Mouse (Mus musculus) lung, embryonic 15.5 days (tissue): Measurements from ENCODE around the gene Bphl. TPM values are rescaled to one million over a fixed set of nuclear protein-coding genes. Genes with fewer than 3 reads are reported as not detected.

Source experiments
- ATAC-seq: fragments of 200-750 bp; cut with Nextera tagmentation; 2 replicates; pipeline ENCODE4 v1.8.0; 2017; ENCODE audit warnings: moderate number of reproducible peaks, borderline replicate concordance; ENCODE audit not compliant: low FRiP score, low TSS enrichment; ENCODE audit errors: extremely low read depth
- H3K27ac ChIP-seq: fragments of 300-500 bp; sonication (generic); 2 replicates; pipeline ENCODE4 v1.5.1; 2015; ENCODE audit warnings: moderate library complexity, mild to moderate bottlenecking, inconsistent platforms
- H3K27me3 ChIP-seq: fragments of 300-500 bp; sonication (generic); 2 replicates; pipeline ENCODE4 v1.6.1; 2015; ENCODE audit warnings: inconsistent platforms
- H3K36me3 ChIP-seq: fragments of 300-500 bp; sonication (generic); 2 replicates; pipeline ENCODE4 v1.6.1; 2015; ENCODE audit warnings: inconsistent platforms
- H3K4me1 ChIP-seq: fragments of 300-500 bp; sonication (generic); 2 replicates; pipeline ENCODE4 v1.6.1; 2015; ENCODE audit warnings: inconsistent platforms
- H3K4me2 ChIP-seq: fragments of 300-500 bp; sonication (generic); 2 replicates; pipeline ENCODE4 v1.6.1; 2015; ENCODE audit warnings: inconsistent platforms, mild to moderate bottlenecking, moderate library complexity
- H3K4me3 ChIP-seq: fragments of 300-500 bp; sonication (generic); 2 replicates; pipeline ENCODE4 v1.5.1; 2015; ENCODE audit warnings: mild to moderate bottlenecking, inconsistent platforms
- H3K9ac ChIP-seq: fragments of 300-500 bp; sonication (generic); 2 replicates; pipeline ENCODE4 v1.6.1; 2015; ENCODE audit warnings: inconsistent platforms
- H3K9me3 ChIP-seq: fragments of 300-500 bp; sonication (generic); 2 replicates; pipeline ENCODE4 v1.6.1; 2016; ENCODE audit warnings: inconsistent platforms
- WGBS: fragments of 180-500 bp; shearing (Covaris S2); methylation state at CpG from one replicate; pipeline ENCODE4 v1.1.7; 2015; 5-methylcytosine and 5-hydroxymethylcytosine counted together
- polyA plus RNA-seq: library from polyadenylated mRNA; unstranded; fragments of >200 nt; fragmentation: Nextera tagmentation; extraction: Ambion mirVana; gene quantifications from 2 replicates; pipeline ENCODE4 v1.2.1, GENCODE M21; 2015

The Bphl gene
- polyA plus RNA-seq, 1 experiment from 2014 or later, result 59.0 TPM

DNA sequence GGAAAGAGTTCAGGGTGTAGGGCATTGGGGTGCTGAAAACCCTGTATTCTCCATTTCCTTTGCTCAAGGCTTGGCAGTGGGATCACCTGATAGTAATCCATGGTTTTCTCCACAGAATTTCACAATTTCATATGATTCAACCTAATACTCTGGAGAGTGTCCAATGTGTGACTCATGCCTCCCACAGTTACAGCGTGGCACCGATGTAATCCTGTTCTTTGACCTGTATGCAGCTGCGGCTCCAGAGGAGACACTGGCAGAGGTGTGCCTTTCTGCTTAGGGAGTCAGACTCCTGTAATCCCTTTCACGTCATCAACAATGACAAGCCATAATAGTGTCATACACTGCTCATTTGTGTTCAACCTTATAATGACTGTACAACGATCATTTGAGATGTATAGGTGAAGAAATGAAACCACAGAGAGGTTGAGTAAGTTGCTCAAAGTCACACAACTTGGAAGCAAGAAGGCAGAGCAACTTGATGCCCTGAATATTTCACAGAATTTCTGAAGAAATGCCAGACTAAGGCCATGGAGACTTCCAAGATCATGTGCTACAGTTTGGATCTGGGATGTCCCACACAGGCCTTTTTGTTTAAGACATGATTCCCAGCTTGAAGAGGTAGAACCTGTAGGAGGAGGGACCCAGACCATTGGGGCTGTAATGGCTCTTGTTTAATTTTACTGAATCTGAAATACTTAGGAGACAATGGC is 75.1 kb downstream of the Bphl start:
- Histone ChIP-seq H3K4me3 (no peak overlapping the region), H3K27me3 (no peaks in the 10 kb centered on the region), H3K9ac (no peak overlapping the region), H3K36me3 (no peaks in the 10 kb centered on the region), H3K4me1 (no peaks in the 10 kb centered on the region), H3K4me2 (no peak overlapping the region), H3K27ac (no peak overlapping the region), H3K9me3 (no peaks in the 10 kb centered on the region)
- ATAC-seq, result no peak
- WGBS, result 78% methylated on average over 5 of the region's 5 CpGs

DNA sequence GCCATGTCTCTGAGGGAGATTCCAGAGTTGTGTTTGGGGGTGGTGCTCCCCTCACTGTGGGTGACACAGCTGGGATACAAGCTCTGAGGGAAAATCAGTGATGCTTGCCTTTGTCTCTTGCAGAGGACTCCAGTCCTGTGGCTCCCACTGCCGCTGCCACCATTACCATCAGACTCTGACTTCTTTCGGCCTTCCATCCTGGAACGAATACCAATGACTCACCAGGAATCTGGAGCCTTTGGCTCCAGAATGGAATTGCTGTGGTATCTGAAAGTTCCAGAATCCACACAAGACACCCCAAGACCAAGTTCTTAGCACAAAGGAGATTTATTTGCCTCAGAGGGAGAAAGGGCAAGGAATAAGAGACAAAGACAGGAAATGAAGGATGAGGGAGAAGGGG is 75.7 kb downstream of the Bphl start:
- Histone ChIP-seq H3K36me3 (no peaks in the 10 kb centered on the region), H3K27me3 (no peaks in the 10 kb centered on the region), H3K9me3 (no peaks in the 10 kb centered on the region), H3K4me3 (no peak overlapping the region), H3K27ac (no peak overlapping the region), H3K4me1 (no peaks in the 10 kb centered on the region), H3K9ac (no peak overlapping the region), H3K4me2 (no peak overlapping the region)
- no peak for ATAC-seq
- 90% methylated on average over 3 of the region's 3 CpGs for WGBS

DNA sequence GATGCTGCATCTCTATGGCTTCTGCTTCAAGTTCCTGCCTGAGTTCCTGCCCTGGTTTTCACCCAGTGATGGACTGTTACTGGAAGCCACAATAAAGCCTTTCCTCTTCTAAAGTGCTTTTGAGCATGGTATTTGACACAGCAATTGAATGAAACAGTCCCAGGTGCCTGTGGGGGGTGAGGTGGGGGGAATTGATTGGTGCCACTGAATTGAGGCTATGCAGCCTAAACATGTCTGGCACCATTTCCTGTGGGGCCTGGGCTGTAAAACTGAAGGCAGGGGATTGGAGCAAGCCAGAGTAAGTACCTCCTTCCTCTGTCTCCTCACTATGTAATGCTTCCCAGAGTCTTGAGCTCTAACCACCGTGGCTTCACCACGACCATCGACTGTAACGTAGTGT is 77.3 kb downstream of the Bphl start:
- H3K4me1 ChIP-seq, result no peaks in the 10 kb centered on the region
- no peaks in the 10 kb centered on the region for H3K9me3 ChIP-seq
- no peaks in the 10 kb centered on the region for H3K36me3 ChIP-seq
- no peak overlapping the region for H3K9ac ChIP-seq
- H3K4me2 ChIP-seq, result no peak overlapping the region
- no peak overlapping the region for H3K27ac ChIP-seq
- no peaks in the 10 kb centered on the region for H3K27me3 ChIP-seq
- ATAC-seq, result no peak
- H3K4me3 ChIP-seq, result no peak overlapping the region
- WGBS, result 81% methylated on average over 4 of the region's 4 CpGs

DNA sequence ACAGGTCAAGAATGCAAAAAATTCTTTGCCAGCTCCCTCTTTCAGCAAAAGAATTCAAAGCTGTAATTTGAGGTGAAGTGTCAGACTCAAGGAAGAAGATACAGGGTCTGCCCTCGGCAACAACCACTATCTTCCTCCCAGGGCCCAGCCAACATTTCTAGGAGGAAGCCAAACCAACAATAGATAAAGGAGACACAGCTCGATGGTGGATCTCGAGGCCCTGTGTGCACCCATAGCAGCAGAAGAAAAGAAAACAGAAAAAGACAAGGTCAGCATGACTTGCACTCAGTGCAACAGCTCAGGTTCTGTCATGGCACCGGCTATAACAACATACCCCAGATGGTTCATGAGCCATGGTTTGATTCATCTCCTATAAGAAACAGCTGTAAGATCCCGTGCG is 79.1 kb downstream of the Bphl start:
- H3K27ac ChIP-seq, result no peak overlapping the region
- no peak for ATAC-seq
- 69% methylated on average over 6 of the region's 6 CpGs for WGBS

DNA sequence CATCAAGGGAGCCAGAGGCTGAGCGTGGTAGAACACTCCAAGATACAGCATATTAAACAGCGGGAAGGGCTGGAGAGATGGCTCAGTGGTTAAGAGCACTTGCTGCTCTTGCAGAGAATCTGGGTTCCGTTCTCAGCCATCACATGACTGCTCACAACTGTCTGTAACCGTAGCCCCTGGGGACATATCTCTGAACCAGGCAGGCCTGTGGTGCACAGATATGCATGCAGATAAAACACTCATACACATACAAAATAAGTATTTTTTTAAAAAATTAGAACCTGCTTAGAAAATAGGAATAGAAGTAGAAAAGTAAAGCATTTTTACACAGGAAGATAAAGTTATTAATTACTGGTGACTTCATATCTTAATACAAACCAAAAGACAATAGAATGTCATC is 81.4 kb downstream of the Bphl start:
- H3K27ac ChIP-seq, result no peak overlapping the region
- no peaks in the 10 kb centered on the region for H3K27me3 ChIP-seq
- H3K4me2 ChIP-seq, result no peak overlapping the region
- no peak overlapping the region for H3K9ac ChIP-seq
- no peak overlapping the region for H3K4me3 ChIP-seq
- no peak for ATAC-seq
- H3K9me3 ChIP-seq, result no peaks in the 10 kb centered on the region
- 62% methylated on average over 4 of the region's 4 CpGs for WGBS
- no peaks in the 10 kb centered on the region for H3K4me1 ChIP-seq
- no peaks in the 10 kb centered on the region for H3K36me3 ChIP-seq

More for the DNA sequence above, 79.1 kb downstream of the Bphl start:
- H3K4me3 ChIP-seq, result no peak overlapping the region
- H3K27me3 ChIP-seq, result no peaks in the 10 kb centered on the region
- no peak overlapping the region for H3K4me2 ChIP-seq
- no peaks in the 10 kb centered on the region for H3K4me1 ChIP-seq
- no peaks in the 10 kb centered on the region for H3K36me3 ChIP-seq
- no peak overlapping the region for H3K9ac ChIP-seq
- no peaks in the 10 kb centered on the region for H3K9me3 ChIP-seq

DNA sequence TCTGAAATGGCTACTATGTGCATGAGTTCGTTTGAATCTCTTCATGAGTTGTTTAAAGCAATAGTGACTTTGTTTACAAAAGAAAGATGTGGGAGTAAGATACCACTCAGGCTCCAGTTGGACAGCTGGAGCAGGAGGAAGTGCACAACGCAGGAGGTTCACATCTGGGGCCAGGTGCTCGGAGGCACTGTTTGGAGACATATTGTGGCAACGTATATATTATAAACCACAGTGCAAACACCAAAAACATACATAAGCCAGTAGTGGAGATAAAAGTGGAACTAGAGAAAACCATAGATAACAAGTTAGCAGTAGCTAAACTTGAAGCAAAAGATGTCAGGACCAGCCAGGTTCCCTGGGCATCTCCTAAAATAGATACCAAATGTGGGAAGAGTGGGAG is 82.0 kb downstream of the Bphl start:
- ATAC-seq, result no peak
- H3K4me3 ChIP-seq, result no peak overlapping the region
- no peak overlapping the region for H3K9ac ChIP-seq
- no peaks in the 10 kb centered on the region for H3K27me3 ChIP-seq
- H3K4me2 ChIP-seq, result no peak overlapping the region
- WGBS, result 24% methylated on average over 4 of the region's 4 CpGs
- no peaks in the 10 kb centered on the region for H3K4me1 ChIP-seq
- H3K27ac ChIP-seq, result no peak overlapping the region
- no peaks in the 10 kb centered on the region for H3K9me3 ChIP-seq
- no peaks in the 10 kb centered on the region for H3K36me3 ChIP-seq

DNA sequence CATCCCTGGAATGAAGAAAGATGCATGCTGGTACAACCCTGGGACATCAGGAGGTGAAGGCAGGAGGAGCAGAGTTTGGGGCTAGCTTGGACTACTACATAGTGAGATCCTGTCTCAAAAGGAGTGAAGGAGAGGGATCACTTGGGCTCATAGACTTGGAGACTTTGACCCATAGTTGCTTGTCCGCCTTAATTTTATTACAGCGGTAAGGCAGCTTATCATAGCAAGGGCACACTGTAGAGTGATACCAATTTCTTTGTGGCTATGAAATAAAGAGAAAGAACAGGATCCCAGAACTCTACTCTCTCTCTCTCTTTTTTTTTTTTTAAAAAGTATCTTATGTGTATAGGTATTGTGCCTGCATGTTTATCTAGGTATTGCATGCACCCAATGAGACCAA is 83.1 kb downstream of the Bphl start:
- 93% methylated on average over 2 of the region's 2 CpGs for WGBS
- Histone ChIP-seq H3K27me3 (no peaks in the 10 kb centered on the region), H3K36me3 (no peaks in the 10 kb centered on the region), H3K4me3 (no peak overlapping the region), H3K4me2 (no peak overlapping the region), H3K9me3 (no peaks in the 10 kb centered on the region), H3K27ac (no peak overlapping the region), H3K4me1 (no peaks in the 10 kb centered on the region), H3K9ac (no peak overlapping the region)
- no peak for ATAC-seq

Other genes with a start within 250 kb of the Bphl start
- not detected in 2 replicates for gene Serpinb6e, start 194.2 kb upstream of the Bphl start, polyA plus RNA-seq
- 0.15 and 0.16 TPM in 2 replicates for gene Serpinb6c, start 131.9 kb upstream of the Bphl start, polyA plus RNA-seq
- 29.1 and 29.4 TPM in 2 replicates for gene Nqo2, start 72.9 kb upstream of the Bphl start, polyA plus RNA-seq
- gene Ripk1, start 35.2 kb upstream of the Bphl start, polyA plus RNA-seq, result 22.2 and 22.3 TPM in 2 replicates
- gene Serpinb6a, start 34.8 kb upstream of the Bphl start, polyA plus RNA-seq, result 60.2 and 66.6 TPM in 2 replicates
- 180 and 197 TPM in 2 replicates for gene Tubb2a, start 40.4 kb downstream of the Bphl start, polyA plus RNA-seq
- gene Tubb2b, start 92.9 kb downstream of the Bphl start, polyA plus RNA-seq, result 18.0 and 19.7 TPM in 2 replicates
- 64.3 and 72.7 TPM in 2 replicates for gene Psmg4, start 125.4 kb downstream of the Bphl start, polyA plus RNA-seq